Mouse (Mus musculus): ENCODE measurements at regions not wholly inside any gene's neighbourhood (a gene's known extent, or its start where the extent isn't known, plus 50 kb on each side); places are given as distances from the start of the nearest gene placed in this dataset.

- TF ChIP-seq POLR2A (IDR thresholded peaks at IDR 0.05; ENCODE audit: extremely low read depth, insufficient read depth, low read length): no peak
- no peak for TF ChIP-seq CTCF (IDR thresholded peaks at IDR 0.05; ENCODE audit: low read depth, low read length)
These were observed 548.6 kb upstream of the Gulo start for GRCm38 (mm10) chr14:66557631-66558030.
